ENCODE assay signal across 9 mouse cellular contexts in genomic region chr16:8540859-8541314, GRCm38 (mm10). TPM values are rescaled to one million over a fixed set of nuclear protein-coding genes. Genes with fewer than 3 reads are reported as not detected.
A peak's percentile ranks its signal among the peaks of the same experiment; 100 is the strongest.
DNase-seq lines count a peak whose midpoint lies in the region; ATAC-seq and TF ChIP-seq lines count a peak whose summit lies in the region.
"Had no signal": no experiment of that assay in that cellular context is flagged by ENCODE, and none has a peak within 500 bp of the region (broad histone marks: within the 10 kb centered on the region; RNA-seq: fewer than 3 reads in every experiment).

No protein-coding gene starts in this region.

- 0 out of 2 replicates have a peak, but pooled peaks cover 3% of the 10 kb centered on the region for H3K27me3 ChIP-seq in neural tube, embryonic 11.5 days (ENCODE audit: control insufficient read depth, insufficient read depth, low read length)
- no peaks in the 10 kb centered on the region for H3K27me3 ChIP-seq in forebrain, postnatal 0 days (ENCODE audit: insufficient read depth, low read length)
- H3K27me3 ChIP-seq in midbrain, embryonic 15.5 days (replicated peaks), result no peaks in the 10 kb centered on the region

- H3K9me3 ChIP-seq in neural tube, embryonic 11.5 days (ENCODE audit: control insufficient read depth, low read length), result no peaks in the 10 kb centered on the region
- no peaks in the 10 kb centered on the region for H3K9me3 ChIP-seq in forebrain, postnatal 0 days (ENCODE audit: low read length)
- no peaks in the 10 kb centered on the region for H3K9me3 ChIP-seq in midbrain, embryonic 15.5 days

- DNase-seq in neural tube, embryonic 11.5 days (ENCODE audit: low spot score), result no peak
- no peak for DNase-seq in neural tube, embryonic 10.5 days (ENCODE audit: extremely low spot score, low spot score)
- DNase-seq in forebrain, postnatal 0 days, result peak; percentile 88
- DNase-seq in heart, postnatal 14 days, result peak; percentile 73 to 80
- peak; percentile 58 to 68 for DNase-seq in layer of hippocampus, postnatal 25 days (ENCODE audit: extremely low spot score in 1 of 2, low spot score in 1 of 2)
- DNase-seq in testis, postnatal 14 days (ENCODE audit: low spot score), result peak; percentile 81
- no peak for DNase-seq in thymus, postnatal 4 days

- ATAC-seq in neural tube, embryonic 11.5 days (ENCODE audit: insufficient read depth, low FRiP score, low TSS enrichment), result no peak
- peak; percentile 79 for ATAC-seq in forebrain, postnatal 0 days
- ATAC-seq in midbrain, embryonic 15.5 days (replicated peaks), result peak; percentile 69

- H3K4me2 ChIP-seq in neural tube, embryonic 11.5 days (ENCODE audit: low read depth), result no peak overlapping the region; the same call in 1 of the 2 replicates
- peak overlapping the region; percentile 26 for H3K4me2 ChIP-seq in forebrain, postnatal 0 days (ENCODE audit: low read depth)
- H3K4me2 ChIP-seq in midbrain, embryonic 15.5 days, result peak overlapping the region; percentile 24

- no peaks in the 10 kb centered on the region for H3K36me3 ChIP-seq in neural tube, embryonic 11.5 days (ENCODE audit: control insufficient read depth, insufficient read depth, low read length)
- no peaks in the 10 kb centered on the region for H3K36me3 ChIP-seq in forebrain, postnatal 0 days (ENCODE audit: insufficient read depth)
- no peaks in the 10 kb centered on the region for H3K36me3 ChIP-seq in midbrain, embryonic 15.5 days (replicated peaks)

- peaks cover 15% of the 10 kb centered on the region for H3K4me1 ChIP-seq in neural tube, embryonic 11.5 days (ENCODE audit: control insufficient read depth, insufficient read depth, low read length)
- peaks cover 32% of the 10 kb centered on the region for H3K4me1 ChIP-seq in forebrain, postnatal 0 days (ENCODE audit: insufficient read depth)
- peaks cover 31% of the 10 kb centered on the region for H3K4me1 ChIP-seq in midbrain, embryonic 15.5 days

- TF ChIP-seq CTCF in forebrain, postnatal 0 days (IDR thresholded peaks at IDR 0.05; ENCODE audit: low read depth), result peak; percentile 39

- H3K9ac ChIP-seq in neural tube, embryonic 11.5 days (ENCODE audit: low read length), result peak overlapping the region; percentile 2; the same call in 1 of the 2 replicates
- H3K9ac ChIP-seq in forebrain, postnatal 0 days, result peak overlapping the region; percentile 34; the same call in 1 of the 2 replicates
- no peak overlapping the region for H3K9ac ChIP-seq in midbrain, embryonic 15.5 days

- intact Hi-C loops in heart, postnatal 14 days (cut with DNase I), result no loop called here

- H3K27ac ChIP-seq in neural tube, embryonic 11.5 days (ENCODE audit: low read depth, low read length), result peak overlapping the region; percentile 81
- H3K27ac ChIP-seq in forebrain, postnatal 0 days (ENCODE audit: low read depth, low read length), result peak overlapping the region; percentile 88
- H3K27ac ChIP-seq in midbrain, embryonic 15.5 days, result peak overlapping the region; percentile 86

- no peak overlapping the region for H3K4me3 ChIP-seq in neural tube, embryonic 11.5 days (ENCODE audit: low read depth, low read length)
- no peak overlapping the region for H3K4me3 ChIP-seq in forebrain, postnatal 0 days (ENCODE audit: low read depth, low read length)
- H3K4me3 ChIP-seq in midbrain, embryonic 15.5 days, result no peak overlapping the region
- H3K4me3 ChIP-seq: erythroblast, embryonic 14.5 days had no signal

- WGBS in neural tube, embryonic 11.5 days, result 75% methylated on average over 3 of the region's 3 CpGs
- 8% methylated on average over 3 of the region's 3 CpGs for WGBS in forebrain, postnatal 0 days
- 48% methylated on average over 3 of the region's 3 CpGs for WGBS in midbrain, embryonic 15.5 days

RNA-seq across cellular contexts. Expression of gene Abat, which starts 27.7 kb away (rescaled TPM):
- polyA plus RNA-seq in neural tube, embryonic 11.5 days (2014; fragmentation: Nextera tagmentation; extraction: Ambion mirVana), result 48.8 and 60.3 TPM in 2 replicates
- 76.1 and 104 TPM in 2 replicates for total RNA-seq in forebrain, postnatal 0 days (2014; rRNA removed)
- 54.9 and 69.4 TPM in 2 replicates for polyA plus RNA-seq in forebrain, postnatal 0 days (2015; fragmentation: Nextera tagmentation; extraction: Ambion mirVana)
- total RNA-seq in heart, postnatal 14 days (2021), result 1 to 10 TPM; 5.7 to 6.6 TPM
- total RNA-seq in layer of hippocampus, postnatal 25 days (2021), result 100 to 1,000 TPM; 136 to 146 TPM
- polyA plus RNA-seq in midbrain, embryonic 15.5 days (2015; fragmentation: Nextera tagmentation; extraction: Ambion mirVana), result 68.6 and 69.4 TPM in 2 replicates

Comparison
In these comparisons a context has a peak if more than half of its experiments do, and no peak if none do; other contexts are left out.
1. DNase-seq: peak in forebrain, postnatal 0 days (single experiment), heart, postnatal 14 days (2 of 2), layer of hippocampus, postnatal 25 days (2 of 2) and testis, postnatal 14 days (single experiment); none in neural tube, embryonic 11.5 days (single experiment), neural tube, embryonic 10.5 days (single experiment) and thymus, postnatal 4 days (single experiment).
2. RNA of gene Abat, which starts 27.7 kb away (total RNA-seq): 136 to 146 TPM in layer of hippocampus, postnatal 25 days and 76.1 to 104 TPM in forebrain, postnatal 0 days; 5.7 to 6.6 TPM in heart, postnatal 14 days; every median in the first group is over 10 times any median in the second.
3. Peak in every context shown above with its lines, with median percentiles within 50 percentile points of each other: H3K27ac ChIP-seq.